Mouse (Mus musculus): ENCODE results near the gene Slc26a10. TPM values are rescaled to one million over a fixed set of nuclear protein-coding genes. Genes with fewer than 3 reads are reported as not detected.

The Slc26a10 gene
- polyA plus RNA-seq, 1 experiment: 1.3 TPM

GRCm38 (mm10) chr10:127189651-127190381, 9.4 kb upstream of the Slc26a10 start, which contains the start of gene Arhgef25:
Gene Arhgef25 (minus strand): TSS chr10:127190083.
- Histone ChIP-seq H3K4me2 (ENCODE audit: low read depth) (peak within 1 kb of the TSS; percentile 95), H3K79me2 (ENCODE audit: control insufficient read depth, insufficient read depth) (no peaks in the 10 kb centered on the region), H3K27me3 (ENCODE audit: control insufficient read depth, insufficient read depth, insufficient read length) (no peaks in the 10 kb centered on the region), H3K36me3 (ENCODE audit: control insufficient read depth, insufficient read depth) (no peaks in the 10 kb centered on the region), H3ac (ENCODE audit: control insufficient read depth, insufficient read length) (peak within 1 kb of the TSS; percentile 40), H3K4me3 (peak within 1 kb of the TSS; percentile 69)
- no peak for TF ChIP-seq TCF3 (IDR thresholded peaks at IDR 0.05; ENCODE audit: insufficient read length, low read depth)
- TF ChIP-seq TCF12 (IDR thresholded peaks at IDR 0.05; ENCODE audit: insufficient read depth, poor library complexity, severe bottlenecking): no peak
- no peak for TF ChIP-seq SRF (IDR thresholded peaks at IDR 0.05; ENCODE audit: control insufficient read depth, insufficient read length, low read depth)
- no peak for TF ChIP-seq MYOD1 (IDR thresholded peaks at IDR 0.05; ENCODE audit: control insufficient read depth in 1 of 3, insufficient read length in 2 of 3, low read depth in 2 of 3)
- TF ChIP-seq CEBPB (IDR thresholded peaks at IDR 0.05; ENCODE audit: insufficient read depth, poor library complexity, severe bottlenecking): no peak
- no peak for TF ChIP-seq USF1 (IDR thresholded peaks at IDR 0.05; ENCODE audit: low read depth)
- no peak for TF ChIP-seq E2F4 (IDR thresholded peaks at IDR 0.05; ENCODE audit: insufficient read depth)
- TF ChIP-seq POLR2A (IDR thresholded peaks at IDR 0.05; ENCODE audit: insufficient read length, low read depth): no peak
- TF ChIP-seq MYOG (IDR thresholded peaks at IDR 0.05; ENCODE audit: control insufficient read depth in 1 of 3, insufficient read depth in 1 of 3, insufficient read length in 2 of 3, low read depth in 2 of 3): no peak
- TF ChIP-seq MAX (IDR thresholded peaks at IDR 0.05; ENCODE audit: low read depth): no peak

- Histone ChIP-seq H3K79me2 (ENCODE audit: control insufficient read depth, insufficient read depth) (no peaks in the 10 kb centered on the region), H3K27me3 (ENCODE audit: control insufficient read depth, insufficient read depth, insufficient read length) (no peaks in the 10 kb centered on the region), H3ac (ENCODE audit: control insufficient read depth, insufficient read length) (peak overlapping the region; percentile 40), H3K4me2 (ENCODE audit: low read depth) (peak overlapping the region; percentile 95), H3K36me3 (ENCODE audit: control insufficient read depth, insufficient read depth) (no peaks in the 10 kb centered on the region), H3K4me3 (peak overlapping the region; percentile 69)
- TF ChIP-seq POLR2AphosphoS2 (IDR thresholded peaks at IDR 0.05; ENCODE audit: insufficient read length, low read depth) (no peak), TCF3 (IDR thresholded peaks at IDR 0.05; ENCODE audit: insufficient read length, low read depth) (no peak), MAX (IDR thresholded peaks at IDR 0.05; ENCODE audit: low read depth) (no peak), TCF12 (IDR thresholded peaks at IDR 0.05; ENCODE audit: insufficient read depth, poor library complexity, severe bottlenecking) (no peak), E2F4 (IDR thresholded peaks at IDR 0.05; ENCODE audit: insufficient read depth) (no peak), REST (IDR thresholded peaks at IDR 0.05; ENCODE audit: insufficient read depth, insufficient read length) (no peak), SRF (IDR thresholded peaks at IDR 0.05; ENCODE audit: control insufficient read depth, insufficient read length, low read depth) (no peak), MYOG (IDR thresholded peaks at IDR 0.05; ENCODE audit: control insufficient read depth in 1 of 3, insufficient read depth in 1 of 3, insufficient read length in 2 of 3, low read depth in 2 of 3) (no peak), MYOD1 (IDR thresholded peaks at IDR 0.05; ENCODE audit: control insufficient read depth in 1 of 3, insufficient read length in 2 of 3, low read depth in 2 of 3) (peak in 1 of 3 experiments; percentile 13), USF1 (IDR thresholded peaks at IDR 0.05; ENCODE audit: low read depth) (no peak), CEBPB (IDR thresholded peaks at IDR 0.05; ENCODE audit: insufficient read depth, poor library complexity, severe bottlenecking) (no peak), POLR2A (IDR thresholded peaks at IDR 0.05; ENCODE audit: insufficient read length, low read depth) (peak; percentile 57)
These were observed 8.7 kb upstream of the Slc26a10 start for GRCm38 (mm10) chr10:127189116-127189650.

GRCm38 (mm10) chr10:127188465-127189115, 8.1 kb upstream of the Slc26a10 start:
- peak overlapping the region; percentile 69 for H3K4me3 ChIP-seq
- H3K79me2 ChIP-seq (ENCODE audit: control insufficient read depth, insufficient read depth): no peaks in the 10 kb centered on the region
- H3ac ChIP-seq (ENCODE audit: control insufficient read depth, insufficient read length): peak overlapping the region; percentile 40
- peak overlapping the region; percentile 95 for H3K4me2 ChIP-seq (ENCODE audit: low read depth)
- no peak for TF ChIP-seq MYOG (IDR thresholded peaks at IDR 0.05; ENCODE audit: control insufficient read depth in 1 of 3, insufficient read depth in 1 of 3, insufficient read length in 2 of 3, low read depth in 2 of 3)
- TF ChIP-seq E2F4 (IDR thresholded peaks at IDR 0.05; ENCODE audit: insufficient read depth): no peak
- TF ChIP-seq POLR2AphosphoS2 (IDR thresholded peaks at IDR 0.05; ENCODE audit: insufficient read length, low read depth): peak; percentile 89
- no peak for TF ChIP-seq TCF3 (IDR thresholded peaks at IDR 0.05; ENCODE audit: insufficient read length, low read depth)
- TF ChIP-seq USF1 (IDR thresholded peaks at IDR 0.05; ENCODE audit: low read depth): no peak
- TF ChIP-seq REST (IDR thresholded peaks at IDR 0.05; ENCODE audit: insufficient read depth, insufficient read length): no peak
- no peak for TF ChIP-seq SRF (IDR thresholded peaks at IDR 0.05; ENCODE audit: control insufficient read depth, insufficient read length, low read depth)
- TF ChIP-seq TCF12 (IDR thresholded peaks at IDR 0.05; ENCODE audit: insufficient read depth, poor library complexity, severe bottlenecking): no peak
- peak in 1 of 3 experiments; percentile 12 for TF ChIP-seq MYOD1 (IDR thresholded peaks at IDR 0.05; ENCODE audit: control insufficient read depth in 1 of 3, insufficient read length in 2 of 3, low read depth in 2 of 3)
- TF ChIP-seq POLR2A (IDR thresholded peaks at IDR 0.05; ENCODE audit: insufficient read length, low read depth): peak; percentile 73
- no peaks in the 10 kb centered on the region for H3K27me3 ChIP-seq (ENCODE audit: control insufficient read depth, insufficient read depth, insufficient read length)
- no peaks in the 10 kb centered on the region for H3K36me3 ChIP-seq (ENCODE audit: control insufficient read depth, insufficient read depth)

- H3K27me3 ChIP-seq (ENCODE audit: control insufficient read depth, insufficient read depth, insufficient read length): no peaks in the 10 kb centered on the region
- peak overlapping the region; percentile 40 for H3ac ChIP-seq (ENCODE audit: control insufficient read depth, insufficient read length)
- H3K4me2 ChIP-seq (ENCODE audit: low read depth): peak overlapping the region; percentile 95
- peak overlapping the region; percentile 69 for H3K4me3 ChIP-seq
- no peak for TF ChIP-seq MYOG (IDR thresholded peaks at IDR 0.05; ENCODE audit: control insufficient read depth in 1 of 3, insufficient read depth in 1 of 3, insufficient read length in 2 of 3, low read depth in 2 of 3)
- TF ChIP-seq TCF12 (IDR thresholded peaks at IDR 0.05; ENCODE audit: insufficient read depth, poor library complexity, severe bottlenecking): no peak
- TF ChIP-seq SRF (IDR thresholded peaks at IDR 0.05; ENCODE audit: control insufficient read depth, insufficient read length, low read depth): no peak
- no peak for TF ChIP-seq MYOD1 (IDR thresholded peaks at IDR 0.05; ENCODE audit: control insufficient read depth in 1 of 3, insufficient read length in 2 of 3, low read depth in 2 of 3)
- no peak for TF ChIP-seq TCF3 (IDR thresholded peaks at IDR 0.05; ENCODE audit: insufficient read length, low read depth)
- no peak for TF ChIP-seq POLR2A (IDR thresholded peaks at IDR 0.05; ENCODE audit: insufficient read length, low read depth)
- no peak for TF ChIP-seq REST (IDR thresholded peaks at IDR 0.05; ENCODE audit: insufficient read depth, insufficient read length)
- TF ChIP-seq POLR2AphosphoS2 (IDR thresholded peaks at IDR 0.05; ENCODE audit: insufficient read length, low read depth): no peak
- TF ChIP-seq USF1 (IDR thresholded peaks at IDR 0.05; ENCODE audit: low read depth): no peak
- no peak for TF ChIP-seq E2F4 (IDR thresholded peaks at IDR 0.05; ENCODE audit: insufficient read depth)
- TF ChIP-seq CEBPB (IDR thresholded peaks at IDR 0.05; ENCODE audit: insufficient read depth, poor library complexity, severe bottlenecking): no peak
- TF ChIP-seq MAX (IDR thresholded peaks at IDR 0.05; ENCODE audit: low read depth): no peak
- no peaks in the 10 kb centered on the region for H3K79me2 ChIP-seq (ENCODE audit: control insufficient read depth, insufficient read depth)
- H3K36me3 ChIP-seq (ENCODE audit: control insufficient read depth, insufficient read depth): no peaks in the 10 kb centered on the region
These were observed 7.6 kb upstream of the Slc26a10 start for GRCm38 (mm10) chr10:127188079-127188453.

Data from myocyte (in vitro differentiated cells).